Mouse (Mus musculus): ENCODE data around the gene Ddc. TPM values are rescaled to one million over a fixed set of nuclear protein-coding genes. Genes with fewer than 3 reads are reported as not detected.

The Ddc gene
- 10.8 and 13.5 TPM in 2 replicates for polyA plus RNA-seq (2016; fragmentation: Nextera tagmentation; extraction: Ambion mirVana)

GRCm38 (mm10) chr11:11897645-11898357 lies at the start of gene Ddc:
Gene Ddc (minus strand): TSS chr11:11898144.
- H3K27ac ChIP-seq: no peak within 1 kb of the TSS
- no peak within 1 kb of the TSS for H3K9ac ChIP-seq
- no peaks in the 10 kb centered on the region for H3K36me3 ChIP-seq
- ATAC-seq (ENCODE audit: insufficient number of reproducible peaks, insufficient read depth, low FRiP score, low TSS enrichment): no peak
- no peaks in the 10 kb centered on the region for H3K27me3 ChIP-seq
- no peak within 1 kb of the TSS for H3K4me3 ChIP-seq
- H3K4me2 ChIP-seq (replicated peaks): no peak within 1 kb of the TSS
- no peaks in the 10 kb centered on the region for H3K9me3 ChIP-seq
- 0 out of 2 replicates have a peak, but pooled peaks cover 2% of the 10 kb centered on the region for H3K4me1 ChIP-seq
- 91% methylated on average over 12 of the region's 12 CpGs for WGBS

- 85% methylated on average over 4 of the region's 4 CpGs for WGBS
- Histone ChIP-seq H3K27ac (no peak overlapping the region), H3K36me3 (peaks cover 62% of the 10 kb centered on the region), H3K27me3 (no peaks in the 10 kb centered on the region), H3K4me2 (replicated peaks) (no peak overlapping the region), H3K4me3 (no peak overlapping the region), H3K9ac (no peak overlapping the region), H3K4me1 (peaks cover 42% of the 10 kb centered on the region), H3K9me3 (no peaks in the 10 kb centered on the region)
- ATAC-seq (ENCODE audit: insufficient number of reproducible peaks, insufficient read depth, low FRiP score, low TSS enrichment): no peak
Measured at GRCm38 (mm10) chr11:11945766-11946165, 47.8 kb upstream of the Ddc start.

GRCm38 (mm10) chr11:11944814-11945213 lies 46.9 kb upstream of the Ddc start:
- no peak overlapping the region for H3K4me2 ChIP-seq (replicated peaks)
- no peak overlapping the region for H3K27ac ChIP-seq
- H3K9me3 ChIP-seq: no peaks in the 10 kb centered on the region
- peaks cover 38% of the 10 kb centered on the region for H3K4me1 ChIP-seq
- peaks cover 60% of the 10 kb centered on the region for H3K36me3 ChIP-seq
- no peak for ATAC-seq (ENCODE audit: insufficient number of reproducible peaks, insufficient read depth, low FRiP score, low TSS enrichment)
- 90% methylated on average over 4 of the region's 4 CpGs for WGBS
- H3K27me3 ChIP-seq: no peaks in the 10 kb centered on the region
- H3K9ac ChIP-seq: no peak overlapping the region
- no peak overlapping the region for H3K4me3 ChIP-seq

GRCm38 (mm10) chr11:11944082-11944349 lies 46.1 kb upstream of the Ddc start:
- no peak overlapping the region for H3K4me3 ChIP-seq
- H3K9ac ChIP-seq: no peak overlapping the region
- no peak overlapping the region for H3K4me2 ChIP-seq (replicated peaks)
- no peaks in the 10 kb centered on the region for H3K9me3 ChIP-seq
- 0 out of 2 replicates have a peak overlapping the region, but pooled peaks have one; percentile 18 for H3K27ac ChIP-seq
- peaks cover 32% of the 10 kb centered on the region for H3K4me1 ChIP-seq
- ATAC-seq (ENCODE audit: insufficient number of reproducible peaks, insufficient read depth, low FRiP score, low TSS enrichment): no peak
- H3K36me3 ChIP-seq: peaks cover 59% of the 10 kb centered on the region
- H3K27me3 ChIP-seq: no peaks in the 10 kb centered on the region

GRCm38 (mm10) chr11:11943240-11944081 lies 45.5 kb upstream of the Ddc start:
- Histone ChIP-seq H3K27me3 (no peaks in the 10 kb centered on the region), H3K27ac (peak overlapping the region; percentile 74; the same call in 1 of the 2 replicates), H3K36me3 (peaks cover 58% of the 10 kb centered on the region), H3K9ac (no peak overlapping the region), H3K4me3 (no peak overlapping the region), H3K9me3 (no peaks in the 10 kb centered on the region), H3K4me2 (replicated peaks) (no peak overlapping the region), H3K4me1 (peaks cover 27% of the 10 kb centered on the region)
- ATAC-seq (ENCODE audit: insufficient number of reproducible peaks, insufficient read depth, low FRiP score, low TSS enrichment): no peak
- 86% methylated on average over 13 of the region's 13 CpGs for WGBS

- no peak for ATAC-seq (ENCODE audit: insufficient number of reproducible peaks, insufficient read depth, low FRiP score, low TSS enrichment)
- no peaks in the 10 kb centered on the region for H3K9me3 ChIP-seq
- H3K27ac ChIP-seq: peak overlapping the region; percentile 74
- H3K4me3 ChIP-seq: no peak overlapping the region
- 49% methylated on average over 6 of the region's 6 CpGs for WGBS
- peaks cover 65% of the 10 kb centered on the region for H3K36me3 ChIP-seq
- 0 out of 2 replicates have a peak overlapping the region, but pooled peaks have one; percentile 7 for H3K9ac ChIP-seq
- H3K27me3 ChIP-seq: no peaks in the 10 kb centered on the region
- H3K4me2 ChIP-seq (replicated peaks): no peak overlapping the region
- H3K4me1 ChIP-seq: peaks cover 24% of the 10 kb centered on the region; the same call in 1 of the 2 replicates
Measured at GRCm38 (mm10) chr11:11942320-11943217, 44.6 kb upstream of the Ddc start.

GRCm38 (mm10) chr11:11940833-11941681 lies 43.1 kb upstream of the Ddc start:
- Histone ChIP-seq H3K4me2 (replicated peaks) (no peak overlapping the region), H3K9ac (no peak overlapping the region), H3K27ac (no peak overlapping the region), H3K27me3 (no peaks in the 10 kb centered on the region), H3K4me3 (no peak overlapping the region), H3K4me1 (peaks cover 23% of the 10 kb centered on the region), H3K36me3 (peaks cover 65% of the 10 kb centered on the region), H3K9me3 (no peaks in the 10 kb centered on the region)
- WGBS: 79% methylated on average over 5 of the region's 5 CpGs
- no peak for ATAC-seq (ENCODE audit: insufficient number of reproducible peaks, insufficient read depth, low FRiP score, low TSS enrichment)

GRCm38 (mm10) chr11:11939611-11940010 lies 41.7 kb upstream of the Ddc start:
- Histone ChIP-seq H3K4me1 (peaks cover 23% of the 10 kb centered on the region), H3K4me3 (no peak overlapping the region), H3K9ac (no peak overlapping the region), H3K27me3 (no peaks in the 10 kb centered on the region), H3K9me3 (no peaks in the 10 kb centered on the region), H3K27ac (no peak overlapping the region), H3K4me2 (replicated peaks) (no peak overlapping the region), H3K36me3 (peaks cover 65% of the 10 kb centered on the region)
- no peak for ATAC-seq (ENCODE audit: insufficient number of reproducible peaks, insufficient read depth, low FRiP score, low TSS enrichment)
- 73% methylated on average over 3 of the region's 3 CpGs for WGBS

GRCm38 (mm10) chr11:11938591-11938990 lies 40.6 kb upstream of the Ddc start:
- H3K9ac ChIP-seq: no peak overlapping the region
- no peak overlapping the region for H3K4me3 ChIP-seq
- peaks cover 23% of the 10 kb centered on the region for H3K4me1 ChIP-seq
- H3K4me2 ChIP-seq (replicated peaks): no peak overlapping the region
- ATAC-seq (ENCODE audit: insufficient number of reproducible peaks, insufficient read depth, low FRiP score, low TSS enrichment): no peak
- no peaks in the 10 kb centered on the region for H3K9me3 ChIP-seq
- WGBS: 86% methylated on average over 1 of the region's 1 CpGs
- H3K27ac ChIP-seq: no peak overlapping the region
- H3K36me3 ChIP-seq: peaks cover 64% of the 10 kb centered on the region
- no peaks in the 10 kb centered on the region for H3K27me3 ChIP-seq

GRCm38 (mm10) chr11:11937340-11938030 lies 39.5 kb upstream of the Ddc start:
- Histone ChIP-seq H3K27me3 (no peaks in the 10 kb centered on the region), H3K9ac (no peak overlapping the region), H3K4me1 (peaks cover 19% of the 10 kb centered on the region), H3K4me3 (no peak overlapping the region), H3K27ac (peak overlapping the region; percentile 72), H3K9me3 (no peaks in the 10 kb centered on the region), H3K4me2 (replicated peaks) (no peak overlapping the region), H3K36me3 (peaks cover 66% of the 10 kb centered on the region)
- 73% methylated on average over 10 of the region's 10 CpGs for WGBS
- ATAC-seq (ENCODE audit: insufficient number of reproducible peaks, insufficient read depth, low FRiP score, low TSS enrichment): peak; percentile 67

Measured in embryonic facial prominence, embryonic 12.5 days (tissue).